Mouse (Mus musculus) CH12.LX (cell line): ENCODE results near the gene Srebf2.

Experiments
- BHLHE40 ChIP-seq: IDR thresholded peaks from 2 replicates; pipeline ENCODE4 v1.6.1; 2011; ENCODE audit warnings: mild to moderate bottlenecking, low read depth, low read length, improper control_type of control experiment
- CHD1 ChIP-seq: IDR thresholded peaks from 2 replicates; pipeline ENCODE4 v1.6.1; 2012; ENCODE audit warnings: low read depth, low read length, improper control_type of control experiment, inconsistent platforms
- CTCF ChIP-seq, 2 experiments: IDR thresholded peaks in 1 of 2; conservative IDR thresholded peaks in 1 of 2; 2 replicates each; pipeline ENCODE4 v1.5.1; 2011 to 2012; ENCODE audit warnings: low read depth in 2 of 2, low read length in 2 of 2, improper control_type of control experiment in 1 of 2, inconsistent platforms in 1 of 2, mild to moderate bottlenecking in 1 of 2, moderate library complexity in 1 of 2
- EP300 ChIP-seq: IDR thresholded peaks from 2 replicates; pipeline ENCODE4 v1.6.1; 2011; ENCODE audit warnings: low read length, improper control_type of control experiment
- JUND ChIP-seq: conservative IDR thresholded peaks from 2 replicates; pipeline ENCODE4 v1.6.1; 2011; ENCODE audit warnings: low read depth, low read length, improper control_type of control experiment
- MEF2A ChIP-seq: IDR thresholded peaks from 2 replicates; pipeline ENCODE4 v1.6.1; 2014; ENCODE audit warnings: low read depth, mild to moderate bottlenecking, inconsistent platforms, low read length, improper control_type of control experiment, borderline replicate concordance
- MXI1 ChIP-seq: IDR thresholded peaks from 2 replicates; pipeline ENCODE4 v1.6.1; 2011; ENCODE audit warnings: mild to moderate bottlenecking, low read depth, low read length, improper control_type of control experiment
- NRF1 ChIP-seq: IDR thresholded peaks from 2 replicates; pipeline ENCODE4 v1.6.1; 2014; ENCODE audit warnings: low read depth, mild to moderate bottlenecking, inconsistent platforms, low read length, improper control_type of control experiment, moderate library complexity
- POLR2A ChIP-seq: IDR thresholded peaks from 2 replicates; pipeline ENCODE4 v1.6.1; 2011; ENCODE audit warnings: low read depth, mild to moderate bottlenecking, improper control_type of control experiment, low read length
- POLR2AphosphoS2 ChIP-seq: IDR thresholded peaks from 2 replicates; pipeline ENCODE4 v1.6.1; 2011; ENCODE audit warnings: low read depth, low read length, improper control_type of control experiment
- RCOR1 ChIP-seq: conservative IDR thresholded peaks from 2 replicates; pipeline ENCODE4 v1.6.1; 2012; ENCODE audit warnings: low read depth, mild to moderate bottlenecking, inconsistent platforms, low read length, improper control_type of control experiment
- SIN3A ChIP-seq: IDR thresholded peaks from 2 replicates; pipeline ENCODE4 v1.6.1; 2012; ENCODE audit warnings: low read length, improper control_type of control experiment, inconsistent platforms
- TBP ChIP-seq: conservative IDR thresholded peaks from 2 replicates; pipeline ENCODE4 v1.6.1; 2011; ENCODE audit warnings: low read depth, low read length, improper control_type of control experiment
- TCF12 ChIP-seq: IDR thresholded peaks from 2 replicates; pipeline ENCODE4 v1.6.1; 2014; ENCODE audit warnings: low read depth, mild to moderate bottlenecking, inconsistent platforms, low read length, improper control_type of control experiment

GRCm38 (mm10) chr15:82144157-82144556 is 2.8 kb upstream of the Srebf2 start:
- TF ChIP-seq POLR2A, result no peak
- no peak for TF ChIP-seq CTCF (conservative IDR thresholded peaks at IDR 0.05 in 1 of 2, IDR thresholded peaks at IDR 0.05 in 1 of 2; ENCODE audit: low read depth in 2 of 2, low read length in 2 of 2)
- no peak for TF ChIP-seq MXI1
- TF ChIP-seq SIN3A, result no peak
- TF ChIP-seq JUND, result no peak
- TF ChIP-seq TBP, result no peak
- TF ChIP-seq CHD1, result no peak
- no peak for TF ChIP-seq BHLHE40
- no peak for TF ChIP-seq MEF2A
- TF ChIP-seq RCOR1, result no peak
- TF ChIP-seq TCF12, result no peak
- no peak for TF ChIP-seq EP300
- TF ChIP-seq POLR2AphosphoS2, result no peak
- no peak for TF ChIP-seq NRF1
